Mouse (Mus musculus): ENCODE measurements around the gene Irgc1. TPM values are rescaled to one million over a fixed set of nuclear protein-coding genes. Genes with fewer than 3 reads are reported as not detected.
A peak's percentile ranks its signal among the peaks of the same experiment; 100 is the strongest.

Gene Irgc1
- polyA plus RNA-seq, 1 experiment from 2014 or later = not detected

DNA sequence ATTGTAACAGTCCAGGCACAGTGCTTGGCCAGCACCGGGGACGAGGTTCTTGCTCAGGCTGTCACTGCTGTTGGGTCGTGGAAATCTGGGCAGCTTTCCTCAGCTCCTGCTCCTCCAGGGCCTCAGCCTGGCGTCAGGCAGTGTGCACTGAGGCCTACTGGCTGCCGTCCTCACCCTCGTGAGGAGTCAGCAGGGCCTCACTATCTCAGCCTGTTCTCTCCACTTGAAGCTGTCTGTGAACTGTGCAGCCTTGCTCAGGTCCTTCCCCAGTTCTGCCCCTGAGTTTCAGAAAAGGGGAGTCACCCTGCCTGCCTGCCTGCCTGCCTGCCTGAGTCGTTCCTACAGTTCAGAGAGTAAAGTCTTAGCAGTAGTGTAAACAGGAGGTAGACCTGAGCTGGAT is 36.8 kb downstream of the Irgc1 start:
- Histone ChIP-seq H3K27me3 (replicated peaks; ENCODE audit: control insufficient read depth, insufficient read depth, low read length) (no peaks in the 10 kb centered on the region), H3K4me1 (replicated peaks; ENCODE audit: control insufficient read depth, insufficient read depth, low read length) (no peaks in the 10 kb centered on the region), H3K9ac (ENCODE audit: low read depth, low read length) (no peak overlapping the region), H3K27ac (ENCODE audit: low read depth, low read length) (no peak overlapping the region), H3K9me3 (ENCODE audit: control insufficient read depth) (no peaks in the 10 kb centered on the region), H3K4me3 (ENCODE audit: low read depth, low read length) (no peak overlapping the region), H3K4me2 (replicated peaks; ENCODE audit: low read depth) (no peak overlapping the region), H3K36me3 (ENCODE audit: control insufficient read depth, insufficient read depth) (peaks cover 17% of the 10 kb centered on the region; the same call in 1 of the 2 replicates)
- ATAC-seq = no peak
- TF ChIP-seq CTCF (IDR thresholded peaks at IDR 0.05; ENCODE audit: low read depth) = no peak
- 79% methylated on average over 7 of the region's 7 CpGs for WGBS

DNA sequence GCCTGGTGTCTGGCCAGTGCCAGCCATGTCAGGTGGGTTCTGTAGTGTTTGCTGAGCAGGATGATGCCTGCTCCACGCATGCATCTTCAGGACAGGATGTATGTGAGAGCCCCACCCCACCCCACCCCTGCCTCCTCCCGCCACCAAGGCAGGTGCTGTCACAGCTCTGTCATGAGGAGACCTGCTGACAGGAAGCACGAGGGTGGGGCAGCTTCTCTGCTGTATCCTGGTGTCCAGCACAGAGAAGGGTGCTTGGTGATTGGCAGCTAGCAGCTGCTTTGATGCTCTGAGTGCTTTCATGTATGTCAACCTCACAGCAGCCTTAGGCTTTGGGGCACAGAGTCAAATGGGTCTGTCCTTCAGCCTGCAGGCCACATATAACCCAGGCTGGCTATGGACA is 38.5 kb downstream of the Irgc1 start:
- 72% methylated on average over 3 of the region's 3 CpGs for WGBS
- no peak for ATAC-seq
- Histone ChIP-seq H3K4me3 (ENCODE audit: low read depth, low read length) (no peak overlapping the region), H3K9me3 (ENCODE audit: control insufficient read depth) (no peaks in the 10 kb centered on the region), H3K27ac (ENCODE audit: low read depth, low read length) (no peak overlapping the region), H3K4me1 (replicated peaks; ENCODE audit: control insufficient read depth, insufficient read depth, low read length) (no peaks in the 10 kb centered on the region), H3K36me3 (ENCODE audit: control insufficient read depth, insufficient read depth) (peaks cover 17% of the 10 kb centered on the region; the same call in 1 of the 2 replicates), H3K4me2 (replicated peaks; ENCODE audit: low read depth) (no peak overlapping the region), H3K27me3 (replicated peaks; ENCODE audit: control insufficient read depth, insufficient read depth, low read length) (no peaks in the 10 kb centered on the region), H3K9ac (ENCODE audit: low read depth, low read length) (no peak overlapping the region)
- no peak for TF ChIP-seq CTCF (IDR thresholded peaks at IDR 0.05; ENCODE audit: low read depth)

DNA sequence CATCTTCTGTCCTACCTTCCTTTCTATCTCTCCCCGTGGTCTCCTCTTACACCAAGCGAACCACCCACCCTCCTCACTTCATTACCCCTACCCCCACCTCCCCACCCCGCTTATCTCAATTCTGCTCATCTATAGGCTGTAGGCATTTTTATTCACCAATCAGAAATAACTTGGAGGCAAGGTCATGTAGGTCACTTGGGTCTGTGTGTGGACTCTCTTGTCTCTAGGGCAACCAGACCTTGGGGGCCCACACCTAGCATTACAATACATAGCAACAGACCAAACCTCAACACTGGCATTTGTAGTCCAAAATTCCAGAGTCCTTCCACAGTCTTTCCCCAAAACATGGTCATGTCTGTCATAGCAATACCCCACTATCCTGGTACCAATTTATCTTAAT is 41.3 kb downstream of the Irgc1 start:
- Histone ChIP-seq H3K36me3 (ENCODE audit: control insufficient read depth, insufficient read depth) (peaks cover 21% of the 10 kb centered on the region; the same call in 1 of the 2 replicates), H3K4me2 (replicated peaks; ENCODE audit: low read depth) (no peak overlapping the region), H3K9me3 (ENCODE audit: control insufficient read depth) (no peaks in the 10 kb centered on the region), H3K4me3 (ENCODE audit: low read depth, low read length) (no peak overlapping the region), H3K9ac (ENCODE audit: low read depth, low read length) (no peak overlapping the region), H3K4me1 (replicated peaks; ENCODE audit: control insufficient read depth, insufficient read depth, low read length) (no peaks in the 10 kb centered on the region), H3K27me3 (replicated peaks; ENCODE audit: control insufficient read depth, insufficient read depth, low read length) (no peaks in the 10 kb centered on the region), H3K27ac (ENCODE audit: low read depth, low read length) (no peak overlapping the region)
- no peak for ATAC-seq
- TF ChIP-seq CTCF (IDR thresholded peaks at IDR 0.05; ENCODE audit: low read depth) = no peak
- WGBS = 53% methylated on average over 3 of the region's 3 CpGs

DNA sequence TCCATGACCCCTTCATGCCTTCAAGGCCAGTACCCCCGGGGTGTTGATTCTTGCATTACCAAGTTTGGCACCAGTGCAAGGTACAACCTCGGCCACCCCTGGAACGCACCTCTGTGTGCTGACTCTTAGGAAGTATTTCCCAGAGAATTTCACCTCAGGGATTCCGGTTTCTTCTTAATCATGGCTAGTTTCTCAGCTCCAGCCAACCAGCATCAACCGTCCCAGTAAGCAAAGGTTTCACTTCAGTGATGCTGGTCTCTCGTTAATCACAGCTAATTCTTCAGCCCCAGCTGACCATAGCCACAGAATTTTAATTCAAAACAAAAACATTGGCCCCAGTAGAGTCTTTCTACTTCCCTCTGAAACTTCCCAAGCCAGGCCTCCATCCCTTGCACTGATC is 42.0 kb downstream of the Irgc1 start:
- peaks cover 28% of the 10 kb centered on the region; the same call in 1 of the 2 replicates for H3K36me3 ChIP-seq (ENCODE audit: control insufficient read depth, insufficient read depth)
- no peak overlapping the region for H3K9ac ChIP-seq (ENCODE audit: low read depth, low read length)
- H3K27me3 ChIP-seq (replicated peaks; ENCODE audit: control insufficient read depth, insufficient read depth, low read length) = no peaks in the 10 kb centered on the region
- TF ChIP-seq CTCF (IDR thresholded peaks at IDR 0.05; ENCODE audit: low read depth) = no peak
- H3K4me2 ChIP-seq (replicated peaks; ENCODE audit: low read depth) = no peak overlapping the region
- no peak overlapping the region for H3K4me3 ChIP-seq (ENCODE audit: low read depth, low read length)
- no peak overlapping the region for H3K27ac ChIP-seq (ENCODE audit: low read depth, low read length)
- H3K4me1 ChIP-seq (replicated peaks; ENCODE audit: control insufficient read depth, insufficient read depth, low read length) = no peaks in the 10 kb centered on the region
- no peaks in the 10 kb centered on the region for H3K9me3 ChIP-seq (ENCODE audit: control insufficient read depth)
- 84% methylated on average over 6 of the region's 6 CpGs for WGBS
- ATAC-seq = no peak

DNA sequence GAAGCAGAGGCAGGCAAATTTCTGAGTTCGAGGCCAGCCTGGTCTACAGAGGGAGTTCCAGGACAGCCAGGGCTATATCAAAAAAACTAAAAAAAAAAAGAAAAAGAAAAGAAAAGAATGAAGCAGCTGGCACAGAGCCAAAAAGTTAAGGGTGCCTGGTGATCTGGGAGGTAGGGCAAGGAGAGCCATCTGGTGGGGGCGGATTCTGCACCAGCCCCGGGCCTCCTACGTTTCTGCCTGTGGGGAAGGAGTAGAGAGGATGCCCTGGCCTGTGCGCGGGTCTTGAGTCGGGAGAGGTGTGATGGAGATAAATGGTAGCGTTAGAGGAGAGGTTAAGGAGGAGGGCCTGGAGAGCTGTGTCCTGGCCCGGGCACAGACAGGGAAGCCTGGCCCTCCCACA is 43.9 kb downstream of the Irgc1 start:
- no peak overlapping the region for H3K4me3 ChIP-seq (ENCODE audit: low read depth, low read length)
- no peak overlapping the region for H3K4me2 ChIP-seq (replicated peaks; ENCODE audit: low read depth)
- H3K36me3 ChIP-seq (ENCODE audit: control insufficient read depth, insufficient read depth) = peaks cover 42% of the 10 kb centered on the region; the same call in 1 of the 2 replicates
- no peak overlapping the region for H3K27ac ChIP-seq (ENCODE audit: low read depth, low read length)
- no peaks in the 10 kb centered on the region for H3K27me3 ChIP-seq (replicated peaks; ENCODE audit: control insufficient read depth, insufficient read depth, low read length)
- no peaks in the 10 kb centered on the region for H3K9me3 ChIP-seq (ENCODE audit: control insufficient read depth)
- 88% methylated on average over 9 of the region's 9 CpGs for WGBS
- no peak for ATAC-seq
- no peaks in the 10 kb centered on the region for H3K4me1 ChIP-seq (replicated peaks; ENCODE audit: control insufficient read depth, insufficient read depth, low read length)
- H3K9ac ChIP-seq (ENCODE audit: low read depth, low read length) = no peak overlapping the region
- TF ChIP-seq CTCF (IDR thresholded peaks at IDR 0.05; ENCODE audit: low read depth) = no peak

DNA sequence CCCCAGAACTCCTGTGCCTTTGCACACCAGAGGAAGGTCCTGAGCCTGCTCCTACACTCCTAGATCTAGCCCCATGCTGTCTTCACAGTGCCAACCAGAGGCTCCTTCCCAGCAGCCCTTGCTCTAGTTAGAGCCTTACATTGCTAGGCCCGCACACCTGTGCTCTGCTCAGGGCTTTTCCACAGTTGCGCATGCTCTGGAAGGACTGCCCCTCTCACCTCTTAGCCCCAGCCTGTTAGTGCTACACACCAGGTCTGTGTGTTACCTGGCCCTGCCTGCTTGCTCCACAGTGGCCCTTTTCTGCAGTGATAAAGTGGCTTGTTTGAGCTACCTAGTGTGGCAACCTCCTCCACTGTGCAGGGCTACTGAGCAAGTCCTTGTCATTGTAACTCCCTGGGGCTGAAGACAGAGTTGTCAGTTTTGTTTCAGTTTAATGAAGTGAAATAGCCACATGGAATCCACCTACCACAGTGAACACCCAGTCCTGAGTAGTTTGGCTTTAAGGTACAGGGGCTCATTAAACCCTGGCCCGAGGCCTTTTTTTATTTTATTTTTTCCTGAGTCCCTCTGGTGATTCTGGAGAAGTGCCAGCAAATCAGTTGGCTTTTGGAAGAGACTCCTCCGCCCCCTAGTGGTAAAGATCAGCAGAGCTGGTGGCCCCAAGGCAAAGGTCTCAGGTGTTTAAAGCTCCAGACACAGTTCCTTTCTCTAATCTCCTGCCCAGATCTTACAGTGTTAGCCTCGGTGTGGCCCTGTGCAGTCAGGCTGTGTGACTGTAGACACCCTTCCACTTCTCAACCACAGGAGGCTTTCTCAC is 45.4 kb downstream of the Irgc1 start:
- no peak overlapping the region for H3K4me2 ChIP-seq (replicated peaks; ENCODE audit: low read depth)
- no peaks in the 10 kb centered on the region for H3K27me3 ChIP-seq (replicated peaks; ENCODE audit: control insufficient read depth, insufficient read depth, low read length)
- H3K9me3 ChIP-seq (ENCODE audit: control insufficient read depth) = no peaks in the 10 kb centered on the region
- H3K4me3 ChIP-seq (ENCODE audit: low read depth, low read length) = no peak overlapping the region
- H3K4me1 ChIP-seq (replicated peaks; ENCODE audit: control insufficient read depth, insufficient read depth, low read length) = no peaks in the 10 kb centered on the region
- H3K36me3 ChIP-seq (ENCODE audit: control insufficient read depth, insufficient read depth) = peaks cover 44% of the 10 kb centered on the region; the same call in 1 of the 2 replicates
- no peak overlapping the region for H3K27ac ChIP-seq (ENCODE audit: low read depth, low read length)
- ATAC-seq = peak; percentile 51; the same call in 1 of the 2 replicates
- 43% methylated on average over 5 of the region's 5 CpGs for WGBS
- TF ChIP-seq CTCF (IDR thresholded peaks at IDR 0.05; ENCODE audit: low read depth) = peak; percentile 83
- H3K9ac ChIP-seq (ENCODE audit: low read depth, low read length) = no peak overlapping the region

Data from intestine, postnatal 0 days (tissue).